Mouse (Mus musculus) bone marrow macrophage, adult 2 months (primary cell): ENCODE measurements around the gene Hba-a1. TPM values are rescaled to one million over a fixed set of nuclear protein-coding genes. Genes with fewer than 3 reads are reported as not detected.

Experiments
- H3K27ac ChIP-seq: 2 replicates; pipeline ENCODE4 v1.5.1; 2012; ENCODE audit warnings: low read depth, low read length; ENCODE audit not compliant: insufficient read depth
- H3K4me1 ChIP-seq: 2 replicates; pipeline ENCODE4 v1.6.1; 2012; ENCODE audit warnings: low read length; ENCODE audit not compliant: control insufficient read depth, insufficient read depth
- H3K4me3 ChIP-seq: 2 replicates; pipeline ENCODE4 v1.5.1; 2012; ENCODE audit warnings: mild to moderate bottlenecking, low read length, moderate library complexity; ENCODE audit not compliant: insufficient read depth
- CTCF ChIP-seq: IDR thresholded peaks from 2 replicates; pipeline ENCODE4 v1.5.1; 2012; ENCODE audit warnings: low read depth, mild to moderate bottlenecking, low read length, moderate library complexity
- POLR2A ChIP-seq: IDR thresholded peaks from 2 replicates; pipeline ENCODE4 v1.6.1; 2012; ENCODE audit warnings: mild to moderate bottlenecking, low read depth, low read length, borderline replicate concordance
- polyA plus RNA-seq: library from polyadenylated mRNA; stranded (reverse); fragments of >200 nt; gene quantifications from 2 replicates; pipeline ENCODE4 v1.2.4, GENCODE M21; 2012; ENCODE audit not compliant: missing spikeins, insufficient read depth, insufficient read length

The Hba-a1 gene
- polyA plus RNA-seq, 1 experiment: not detected

DNA sequence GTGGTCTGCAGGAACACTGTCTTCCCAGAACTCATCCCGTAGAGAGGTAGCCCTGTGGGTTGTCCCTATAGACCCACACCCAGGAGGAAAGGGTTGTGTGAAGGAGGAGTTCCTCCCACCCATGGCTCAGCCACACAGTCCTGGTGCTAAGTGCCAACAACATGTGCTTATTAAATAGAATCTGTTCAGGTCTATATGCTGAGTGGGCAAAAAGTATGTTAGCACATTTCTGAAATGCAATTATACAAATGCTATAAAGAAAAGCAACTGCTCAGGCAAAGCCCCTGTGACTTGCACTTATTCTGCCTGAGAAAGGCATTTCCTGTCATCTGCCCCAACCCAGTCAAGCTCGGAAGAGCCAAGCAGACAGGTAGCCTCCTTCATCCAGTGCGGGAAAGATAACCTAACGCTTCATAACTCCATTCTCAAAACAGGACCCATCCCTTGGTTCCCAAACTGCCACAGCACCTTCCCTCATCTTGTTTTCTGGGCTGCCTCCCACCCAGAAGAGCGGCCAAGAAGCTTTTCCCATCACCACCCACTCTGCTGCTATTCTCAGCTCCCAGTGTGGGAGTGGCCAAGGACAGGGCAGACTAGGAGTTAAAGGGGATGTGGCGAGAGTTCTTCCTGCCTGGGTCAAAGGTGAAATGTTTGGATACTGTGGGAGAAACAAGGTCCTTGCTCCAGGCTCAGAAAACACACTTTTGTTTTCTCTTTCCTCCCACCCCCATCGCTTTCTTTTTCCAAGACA lies 39.9 kb upstream of the Hba-a1 start:
- no peak overlapping the region for H3K27ac ChIP-seq
- H3K4me1 ChIP-seq: no peaks in the 10 kb centered on the region
- TF ChIP-seq CTCF (no peak), POLR2A (no peak)
- no peak overlapping the region for H3K4me3 ChIP-seq

DNA sequence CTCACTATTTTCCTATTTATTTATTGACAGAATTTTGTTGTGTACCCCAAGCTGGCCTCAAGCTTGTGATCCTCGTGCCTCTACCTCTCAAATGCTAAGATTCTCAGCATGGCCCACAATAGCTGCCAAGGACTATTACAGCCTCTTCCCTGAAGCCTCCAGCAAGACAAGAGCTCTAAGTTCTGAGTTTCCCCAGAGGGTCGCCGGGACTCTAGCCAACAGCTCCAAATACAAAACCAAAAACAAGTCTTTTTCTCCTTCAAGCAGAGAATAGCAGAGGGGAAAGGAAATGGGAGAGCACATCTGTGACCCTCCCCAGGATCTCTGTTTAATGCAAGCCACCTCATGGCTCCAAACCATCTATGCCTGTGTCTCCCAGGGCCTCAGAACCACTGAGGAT lies 39.2 kb upstream of the Hba-a1 start:
- H3K27ac ChIP-seq: no peak overlapping the region
- no peaks in the 10 kb centered on the region for H3K4me1 ChIP-seq
- no peak for TF ChIP-seq CTCF
- TF ChIP-seq POLR2A: no peak
- no peak overlapping the region for H3K4me3 ChIP-seq

DNA sequence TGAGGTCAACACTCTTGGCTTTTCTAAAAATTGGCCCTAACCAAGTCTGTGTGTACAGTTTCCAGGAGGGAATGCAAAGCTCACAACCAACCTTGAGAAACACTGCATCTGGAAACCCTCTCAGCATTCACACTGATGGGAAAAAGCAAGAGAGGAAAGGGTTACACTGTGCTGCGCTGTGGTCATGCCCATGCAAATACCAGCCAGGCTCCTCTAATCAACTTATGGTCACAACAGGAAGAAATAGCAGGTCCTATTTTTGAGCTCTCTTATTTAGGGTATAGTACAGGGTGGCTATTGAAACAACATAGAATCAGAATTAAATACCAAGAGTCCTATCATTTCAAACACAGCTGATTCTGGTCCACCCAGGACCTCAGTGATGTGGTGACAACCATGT lies 38.7 kb upstream of the Hba-a1 start:
- Histone ChIP-seq H3K4me3 (no peak overlapping the region), H3K4me1 (no peaks in the 10 kb centered on the region), H3K27ac (no peak overlapping the region)
- no peak for TF ChIP-seq POLR2A
- TF ChIP-seq CTCF: no peak

DNA sequence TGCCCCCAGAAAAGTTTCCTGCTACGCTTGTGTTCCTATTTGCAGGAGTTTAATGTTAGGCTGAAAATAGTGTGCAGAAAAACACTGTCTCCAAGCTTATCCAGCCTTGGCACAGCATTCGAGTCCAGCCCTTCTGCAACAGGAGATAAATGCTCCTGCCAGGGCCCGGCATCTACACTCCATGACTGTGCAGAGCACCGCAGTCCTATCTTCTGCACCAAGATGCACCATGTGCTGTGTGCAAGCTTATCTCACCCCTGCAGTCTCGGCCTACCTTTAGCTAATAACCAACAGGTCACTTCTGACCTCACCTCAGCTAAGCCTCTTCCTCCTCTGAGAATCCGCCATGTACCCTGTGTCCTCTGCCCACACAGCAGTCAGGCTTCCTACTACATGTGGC lies 37.7 kb upstream of the Hba-a1 start:
- no peak for TF ChIP-seq CTCF
- no peak for TF ChIP-seq POLR2A
- Histone ChIP-seq H3K4me1 (no peaks in the 10 kb centered on the region), H3K27ac (no peak overlapping the region), H3K4me3 (no peak overlapping the region)

DNA sequence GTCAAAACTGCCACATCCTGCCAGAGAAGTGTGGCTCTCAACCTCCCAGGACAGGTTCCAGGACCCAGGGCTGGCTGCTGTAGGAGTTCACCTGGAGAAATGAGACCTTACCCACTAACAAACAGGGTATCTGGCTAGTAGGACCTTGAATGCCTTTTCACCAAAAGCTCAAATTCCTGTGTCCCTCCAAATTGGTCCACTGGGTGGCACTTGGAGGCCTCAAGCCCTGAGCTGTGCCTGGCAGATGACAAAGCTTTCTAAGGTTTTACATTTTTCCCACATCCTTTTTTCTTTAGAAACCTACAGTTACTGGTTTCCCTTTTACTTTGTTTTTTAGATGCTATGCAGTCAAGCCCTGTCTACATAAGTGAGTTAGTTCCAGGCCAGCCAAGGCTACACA lies 36.2 kb upstream of the Hba-a1 start:
- Histone ChIP-seq H3K4me3 (no peak overlapping the region), H3K27ac (no peak overlapping the region), H3K4me1 (no peaks in the 10 kb centered on the region)
- no peak for TF ChIP-seq CTCF
- no peak for TF ChIP-seq POLR2A

DNA sequence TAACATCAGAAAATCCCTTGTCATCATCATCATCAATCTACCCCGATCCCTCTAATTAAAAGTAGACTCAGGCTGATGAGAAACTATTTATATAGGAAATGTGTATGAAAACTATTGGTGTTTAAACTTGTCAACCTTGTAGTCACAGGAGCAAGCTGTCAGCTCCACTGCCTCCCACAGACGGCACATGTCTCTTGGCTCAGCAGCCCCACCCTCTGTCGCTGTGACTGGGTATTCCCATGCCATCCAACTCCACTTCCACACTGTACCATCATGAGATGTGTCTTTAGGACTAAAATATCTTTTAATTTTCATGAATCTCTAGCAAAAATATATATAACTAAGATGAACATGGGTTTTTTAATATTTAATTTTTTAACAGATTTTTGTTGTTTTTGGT lies 35.0 kb upstream of the Hba-a1 start:
- no peak overlapping the region for H3K4me3 ChIP-seq

DNA sequence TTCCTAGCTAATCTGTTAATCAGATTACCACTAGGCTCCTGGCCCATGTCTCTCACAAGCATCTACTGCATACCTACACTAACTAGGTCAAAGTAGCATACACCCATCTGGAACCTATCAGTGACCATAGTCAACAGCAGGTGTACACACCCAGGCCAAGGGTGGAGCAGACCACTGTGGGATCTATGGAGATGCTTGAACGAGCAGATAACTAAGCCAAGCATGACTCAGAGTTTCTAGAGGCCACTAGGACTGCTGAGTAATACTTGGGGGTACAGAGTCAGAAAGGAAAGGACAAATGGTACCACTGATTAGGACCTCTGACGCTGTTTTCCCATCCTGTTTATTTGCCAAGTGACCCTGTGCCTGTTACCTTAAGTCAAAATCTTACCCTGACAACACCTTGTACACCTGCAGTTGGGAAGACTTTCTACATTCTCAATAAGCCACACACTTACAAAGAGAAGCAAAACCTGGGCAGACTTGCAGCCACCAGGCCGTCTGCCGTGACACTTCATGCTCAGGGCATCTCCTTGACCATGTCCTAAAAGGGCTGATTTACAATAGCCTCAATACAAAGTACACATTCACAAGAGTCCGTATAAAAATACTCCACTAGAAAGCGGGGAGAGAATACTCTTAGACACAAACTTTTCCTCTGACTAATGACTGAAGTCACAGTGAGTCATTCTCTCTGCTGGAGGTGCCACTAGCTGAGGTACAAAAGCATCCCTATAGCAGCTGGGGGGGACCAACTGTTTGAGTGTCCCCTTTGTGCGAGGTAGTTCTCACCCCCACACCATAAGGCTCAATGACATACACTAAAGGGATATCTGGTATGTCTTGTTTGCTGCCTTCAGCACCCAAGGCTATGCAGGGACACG lies 32.2 kb upstream of the Hba-a1 start:
- H3K4me3 ChIP-seq: no peak overlapping the region
- H3K4me1 ChIP-seq: no peaks in the 10 kb centered on the region
- no peak for TF ChIP-seq CTCF
- no peak for TF ChIP-seq POLR2A
- no peak overlapping the region for H3K27ac ChIP-seq

More for the DNA sequence above, 35.0 kb upstream of the Hba-a1 start:
- no peaks in the 10 kb centered on the region for H3K4me1 ChIP-seq
- TF ChIP-seq CTCF (no peak), POLR2A (no peak)
- no peak overlapping the region for H3K27ac ChIP-seq

DNA sequence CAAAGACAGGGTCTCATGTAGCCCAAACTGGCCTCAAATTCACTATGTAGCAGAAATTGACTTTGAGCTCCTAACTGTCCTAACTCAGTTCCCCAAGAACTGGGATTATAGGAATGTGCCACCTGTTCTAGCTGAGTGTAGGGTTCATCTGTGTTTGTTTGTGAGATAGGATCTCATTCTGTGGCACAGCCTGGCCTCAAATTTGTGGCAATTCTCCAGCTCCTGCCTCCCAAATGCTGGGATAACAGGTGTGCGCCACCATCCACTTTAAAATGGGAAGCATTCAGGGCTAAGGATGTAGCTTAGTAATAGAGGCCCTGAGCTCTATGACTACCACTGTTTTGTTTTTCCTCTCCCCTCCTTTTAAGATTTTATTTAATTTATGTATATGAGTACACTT lies 30.2 kb upstream of the Hba-a1 start:
- no peak for TF ChIP-seq POLR2A
- TF ChIP-seq CTCF: no peak
- no peak overlapping the region for H3K4me3 ChIP-seq
- no peak overlapping the region for H3K27ac ChIP-seq
- no peaks in the 10 kb centered on the region for H3K4me1 ChIP-seq

DNA sequence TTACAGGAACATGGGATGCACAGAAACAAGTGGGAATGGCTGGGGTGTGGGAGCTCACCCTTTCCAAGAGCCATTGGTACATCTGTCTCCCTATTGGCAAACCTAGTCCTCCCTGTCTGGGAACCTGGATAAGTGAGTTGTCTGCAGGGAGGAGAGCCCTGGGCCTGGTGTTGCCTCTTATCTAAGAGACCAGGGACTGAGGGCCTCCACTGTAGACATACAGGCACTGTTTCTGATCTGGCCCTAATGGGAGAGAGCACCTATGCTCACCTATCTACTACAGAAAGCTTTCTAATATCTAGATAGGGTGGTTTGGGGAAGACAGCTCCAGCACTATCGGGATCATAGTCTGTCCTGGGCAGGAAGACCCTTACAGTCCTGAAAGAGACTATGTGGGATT lies 27.2 kb upstream of the Hba-a1 start:
- H3K27ac ChIP-seq: no peak overlapping the region

DNA sequence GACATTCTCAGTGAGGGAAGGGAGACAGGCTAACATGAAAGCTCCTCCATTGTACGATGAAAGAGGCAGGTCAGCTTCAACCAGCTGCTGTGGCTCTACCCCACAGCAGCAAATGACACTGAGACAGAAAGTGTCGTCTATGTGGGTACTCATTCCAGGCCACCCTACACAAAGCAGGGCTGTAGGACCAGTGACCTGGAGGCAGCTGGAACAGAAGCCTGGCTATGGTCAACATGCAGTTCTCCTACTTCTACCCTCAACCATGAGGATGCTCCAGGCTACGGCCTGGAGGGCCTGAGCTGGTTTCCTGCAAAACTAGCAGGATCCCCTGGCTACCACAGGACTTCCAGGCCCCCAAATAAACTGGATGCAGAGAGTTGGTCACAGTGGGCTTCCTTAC lies 26.7 kb upstream of the Hba-a1 start:
- no peak overlapping the region for H3K4me3 ChIP-seq
- TF ChIP-seq CTCF: no peak
- TF ChIP-seq POLR2A: no peak
- no peak overlapping the region for H3K27ac ChIP-seq
- H3K4me1 ChIP-seq: no peaks in the 10 kb centered on the region

More for the DNA sequence above, 27.2 kb upstream of the Hba-a1 start:
- Histone ChIP-seq H3K4me3 (no peak overlapping the region), H3K4me1 (no peaks in the 10 kb centered on the region)
- TF ChIP-seq CTCF (no peak), POLR2A (no peak)
